Mouse (Mus musculus) heart, embryonic 14.5 days (tissue): ENCODE data around the gene Sycp2. TPM values are rescaled to one million over a fixed set of nuclear protein-coding genes. Genes with fewer than 3 reads are reported as not detected.
A peak's percentile ranks its signal among the peaks of the same experiment; 100 is the strongest.

Experiments used
- ATAC-seq: fragments of 200-750 bp; cut with Nextera tagmentation; 2 replicates; pipeline ENCODE4 v1.8.0; 2017; ENCODE audit warnings: low read depth, moderate TSS enrichment; ENCODE audit not compliant: insufficient number of reproducible peaks, insufficient read depth, low FRiP score
- H3K27ac ChIP-seq, 2 experiments: fragments of 200-500 bp in 1 of 2; fragments of 300-500 bp in 1 of 2; sonication (generic) in 1 of 2; replicated peaks in 1 of 2; 2 replicates each; pipeline ENCODE4 v1.5.1; 2012 to 2014; ENCODE audit warnings: low read depth in 2 of 2, low read length in 2 of 2, control low read depth in 1 of 2, mild to moderate bottlenecking in 1 of 2, mixed read lengths in 1 of 2; ENCODE audit not compliant: control insufficient read depth in 1 of 2, insufficient read depth in 1 of 2
- H3K27me3 ChIP-seq: fragments of 300-500 bp; sonication (generic); 2 replicates; pipeline ENCODE4 v1.6.1; 2014; ENCODE audit warnings: mild to moderate bottlenecking, low read length, control low read depth; ENCODE audit not compliant: control insufficient read depth, insufficient read depth
- H3K36me3 ChIP-seq: fragments of 300-500 bp; sonication (generic); 2 replicates; pipeline ENCODE4 v1.6.1; 2014; ENCODE audit warnings: mild to moderate bottlenecking, control low read depth, low read length, mixed read lengths; ENCODE audit not compliant: control insufficient read depth, insufficient read depth
- H3K4me1 ChIP-seq, 2 experiments: fragments of 200-500 bp in 1 of 2; fragments of 300-500 bp in 1 of 2; sonication (generic) in 1 of 2; 2 replicates each; pipeline ENCODE4 v1.6.1; 2012 to 2014; ENCODE audit warnings: low read length in 2 of 2, control low read depth in 1 of 2, mixed read lengths in 1 of 2; ENCODE audit not compliant: control insufficient read depth in 2 of 2, insufficient read depth in 2 of 2
- H3K4me2 ChIP-seq: fragments of 300-500 bp; sonication (generic); 2 replicates; pipeline ENCODE4 v1.6.1; 2014; ENCODE audit warnings: mild to moderate bottlenecking, low read length
- H3K4me3 ChIP-seq, 2 experiments: fragments of 200-500 bp in 1 of 2; fragments of 300-500 bp in 1 of 2; sonication (generic) in 1 of 2; 2 replicates each; pipeline ENCODE4 v1.5.1; 2012 to 2014; ENCODE audit warnings: low read length in 2 of 2, mild to moderate bottlenecking in 2 of 2, control low read depth in 1 of 2, low read depth in 1 of 2, moderate library complexity in 1 of 2; ENCODE audit not compliant: control insufficient read depth in 1 of 2, insufficient read depth in 1 of 2
- H3K9ac ChIP-seq: fragments of 300-500 bp; sonication (generic); 2 replicates; pipeline ENCODE4 v1.6.1; 2014; ENCODE audit warnings: mild to moderate bottlenecking, low read length
- H3K9me3 ChIP-seq: fragments of 300-500 bp; sonication (generic); 2 replicates; pipeline ENCODE4 v1.6.1; 2016; ENCODE audit warnings: low read length, control low read depth; ENCODE audit not compliant: control insufficient read depth
- WGBS: fragments of 180-500 bp; shearing (Covaris S2); extraction: QIAGEN DNeasy Blood & Tissue Kit; methylation state at CpG from one replicate; pipeline ENCODE4 v1.1.7; 2014; 5-methylcytosine and 5-hydroxymethylcytosine counted together
- polyA plus RNA-seq: library from polyadenylated mRNA; unstranded; fragments of >200 nt; fragmentation: Nextera tagmentation; extraction: Ambion mirVana; gene quantifications from 2 replicates; pipeline ENCODE4 v1.2.1, GENCODE M21; 2014

The Sycp2 gene
- polyA plus RNA-seq, 1 experiment from 2014 or later, result 0.46 TPM

- peak overlapping the region; percentile 54 for H3K9ac ChIP-seq
- 0 out of 2 replicates have a peak, but pooled peaks cover 3% of the 10 kb centered on the region for H3K9me3 ChIP-seq
- peaks cover 11 to 32% of the 10 kb centered on the region in 2 experiments for H3K4me1 ChIP-seq
- H3K27ac ChIP-seq, result peak overlapping the region; percentile 68 to 87
- H3K4me3 ChIP-seq, result no peak overlapping the region
- H3K4me2 ChIP-seq, result peak overlapping the region; percentile 37
- 16% methylated on average over 2 of the region's 3 CpGs for WGBS
- ATAC-seq, result peak; percentile 33; the same call in 1 of the 2 replicates
- H3K36me3 ChIP-seq, result peaks cover 37% of the 10 kb centered on the region
- no peaks in the 10 kb centered on the region for H3K27me3 ChIP-seq
These were observed 14.7 kb upstream of the Sycp2 start for GRCm38 (mm10) chr2:178422186-178422585.

DNA sequence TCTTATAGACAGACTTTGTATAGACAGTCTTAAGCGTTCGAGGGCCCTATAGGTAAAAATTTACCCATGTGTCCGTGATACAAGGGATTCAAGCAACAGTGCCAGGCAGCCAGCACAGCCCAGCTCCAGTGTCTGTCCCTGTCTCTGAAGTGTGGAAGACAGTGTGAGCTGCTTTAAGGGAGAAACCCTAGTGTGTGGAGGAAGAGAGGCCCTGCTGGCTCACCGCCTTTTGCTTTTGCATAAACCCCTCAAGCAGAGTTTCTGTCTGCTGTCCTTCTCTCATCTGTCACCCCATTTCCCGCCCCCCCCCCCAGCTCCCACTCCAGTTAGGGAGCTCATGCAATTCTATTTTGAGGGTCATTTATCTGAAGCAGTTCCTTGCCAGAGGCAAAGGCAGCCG is 14.1 kb upstream of the Sycp2 start:
- H3K4me3 ChIP-seq, result no peak overlapping the region
- no peak for ATAC-seq
- 0 out of 2 replicates have a peak, but pooled peaks cover 3% of the 10 kb centered on the region for H3K9me3 ChIP-seq
- H3K9ac ChIP-seq, result peak overlapping the region; percentile 54
- H3K36me3 ChIP-seq, result peaks cover 37% of the 10 kb centered on the region
- H3K27ac ChIP-seq, result peak overlapping the region; percentile 84 to 87
- WGBS, result 16% methylated on average over 6 of the region's 6 CpGs
- H3K4me1 ChIP-seq, result peaks cover 11 to 38% of the 10 kb centered on the region in 2 experiments
- H3K27me3 ChIP-seq, result no peaks in the 10 kb centered on the region
- H3K4me2 ChIP-seq, result peak overlapping the region; percentile 37

- WGBS, result 51% methylated on average over 9 of the region's 9 CpGs
- peaks cover 37% of the 10 kb centered on the region for H3K36me3 ChIP-seq
- H3K27me3 ChIP-seq, result no peaks in the 10 kb centered on the region
- no peak overlapping the region for H3K4me2 ChIP-seq
- H3K9ac ChIP-seq, result no peak overlapping the region
- 0 out of 2 replicates have a peak, but pooled peaks cover 3% of the 10 kb centered on the region for H3K9me3 ChIP-seq
- peak overlapping the region in 1 of 2 experiments; percentile 44; a peak in 2 of 4 replicates for H3K27ac ChIP-seq
- peaks cover 17 to 46% of the 10 kb centered on the region in 2 experiments for H3K4me1 ChIP-seq
- no peak overlapping the region for H3K4me3 ChIP-seq
- no peak for ATAC-seq
These were observed 13.1 kb upstream of the Sycp2 start for GRCm38 (mm10) chr2:178420576-178420975.

DNA sequence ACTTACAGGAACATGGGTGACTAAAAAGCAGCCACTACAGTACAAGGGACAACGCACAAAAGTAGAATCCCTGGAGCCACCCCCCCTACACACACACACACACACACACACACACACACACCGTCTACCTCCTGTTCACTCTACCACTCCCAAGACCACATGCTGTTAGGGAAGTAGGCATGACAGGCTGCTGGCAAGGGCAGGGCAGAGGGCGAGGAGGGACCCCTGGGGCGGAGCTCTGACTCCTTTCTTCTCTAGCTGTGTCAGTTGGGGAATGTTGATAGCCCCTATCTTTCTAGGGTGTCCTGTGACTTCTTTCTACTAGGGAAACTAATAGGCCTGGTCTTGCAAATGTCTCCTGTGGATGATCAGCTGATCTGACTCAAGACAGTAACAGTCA is 9.5 kb upstream of the Sycp2 start:
- no peak overlapping the region for H3K4me2 ChIP-seq
- ATAC-seq, result no peak
- 0 out of 2 replicates have a peak, but pooled peaks cover 3% of the 10 kb centered on the region for H3K9me3 ChIP-seq
- peaks cover 34% of the 10 kb centered on the region for H3K36me3 ChIP-seq
- H3K27me3 ChIP-seq, result no peaks in the 10 kb centered on the region
- no peak overlapping the region for H3K4me3 ChIP-seq
- no peak overlapping the region for H3K9ac ChIP-seq
- H3K27ac ChIP-seq, result no peak overlapping the region
- WGBS, result 40% methylated on average over 4 of the region's 4 CpGs
- peaks cover 27 to 51% of the 10 kb centered on the region in 2 experiments for H3K4me1 ChIP-seq

- peak overlapping the region; percentile 41 for H3K9ac ChIP-seq
- peaks cover 28 to 51% of the 10 kb centered on the region in 2 experiments for H3K4me1 ChIP-seq
- H3K27me3 ChIP-seq, result no peaks in the 10 kb centered on the region
- H3K36me3 ChIP-seq, result peaks cover 34% of the 10 kb centered on the region
- ATAC-seq, result no peak
- WGBS, result 31% methylated on average over 13 of the region's 13 CpGs
- H3K4me2 ChIP-seq, result peak overlapping the region; percentile 44
- H3K4me3 ChIP-seq, result no peak overlapping the region
- peak overlapping the region in 1 of 2 experiments; percentile 28; a peak in 2 of 4 replicates for H3K27ac ChIP-seq
- 0 out of 2 replicates have a peak, but pooled peaks cover 3% of the 10 kb centered on the region for H3K9me3 ChIP-seq
These were observed 8.9 kb upstream of the Sycp2 start for GRCm38 (mm10) chr2:178416427-178416826.

DNA sequence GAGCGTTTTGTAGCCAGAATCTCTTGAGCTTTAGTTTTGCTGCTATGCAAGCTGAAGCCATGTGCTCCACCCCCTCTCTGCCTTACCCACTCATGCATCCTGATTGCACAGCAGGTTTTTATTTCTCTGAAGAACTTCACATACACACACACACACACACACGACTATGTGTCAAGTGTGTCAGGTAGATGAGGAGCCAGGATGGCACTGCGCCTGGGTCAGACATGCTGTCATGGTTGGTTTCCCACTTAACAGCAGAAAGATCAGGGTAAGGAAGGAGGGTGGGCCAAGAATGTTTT is 7.6 kb upstream of the Sycp2 start:
- Histone ChIP-seq H3K4me1 (peaks cover 22 to 51% of the 10 kb centered on the region in 2 experiments), H3K4me2 (peak overlapping the region; percentile 99), H3K4me3 (peak overlapping the region; percentile 63 to 68), H3K9ac (peak overlapping the region; percentile 82), H3K27me3 (no peaks in the 10 kb centered on the region), H3K9me3 (0 out of 2 replicates have a peak, but pooled peaks cover 3% of the 10 kb centered on the region), H3K36me3 (peaks cover 23% of the 10 kb centered on the region), H3K27ac (peak overlapping the region; percentile 29 to 90; a peak in 2 of 4 replicates)
- ATAC-seq, result no peak
- 31% methylated on average over 3 of the region's 3 CpGs for WGBS

DNA sequence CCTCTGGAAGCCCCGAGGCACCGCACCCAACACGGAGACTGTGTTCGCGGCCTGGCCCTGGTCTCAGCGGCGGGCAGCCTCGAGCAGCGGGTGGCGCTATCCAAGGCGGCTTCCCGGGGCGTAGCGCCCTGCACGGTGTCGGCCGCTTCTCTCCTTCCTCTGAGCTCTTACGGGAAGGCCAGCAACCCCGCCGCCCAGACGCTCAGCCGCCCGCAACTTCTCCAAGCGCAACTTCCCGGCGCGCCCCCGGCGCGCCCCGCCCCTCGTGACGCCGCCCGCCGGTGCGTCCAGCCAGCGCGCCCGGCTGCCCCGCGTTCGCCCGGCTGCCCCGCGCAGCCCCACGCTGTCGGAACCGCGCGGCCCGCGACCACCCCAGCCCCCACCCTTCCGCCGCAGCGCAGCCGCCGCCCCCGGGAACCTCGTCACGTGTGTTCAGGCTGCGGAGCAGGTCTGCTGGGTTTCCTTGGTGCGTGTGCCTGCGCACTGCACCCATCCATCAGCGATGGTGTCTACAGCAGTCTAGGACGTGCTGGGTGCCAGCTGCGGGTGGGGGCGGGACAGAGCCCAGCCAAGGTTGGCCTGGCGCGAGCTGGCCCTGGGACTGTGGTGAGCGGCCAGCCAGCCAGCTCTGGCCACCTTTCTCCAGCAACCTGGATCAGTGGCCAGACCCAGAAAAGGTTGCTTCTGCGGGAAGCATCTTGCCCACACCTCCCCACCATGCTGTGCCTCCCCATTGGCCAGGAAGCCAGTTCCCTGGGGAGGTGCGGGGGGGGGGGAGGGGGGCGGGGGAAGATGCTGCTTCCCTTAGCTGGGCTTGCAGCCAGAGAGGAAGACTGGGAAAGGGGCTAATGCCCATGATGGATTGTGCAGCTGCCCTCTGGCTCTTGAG is 7.0 kb upstream of the Sycp2 start, which contains the start of the genes Ppp1r3d and Fam217b:
Gene Ppp1r3d (minus strand): TSS at position 212 of the 889 bp plus-strand sequence.
Gene Fam217b (plus strand): TSS at position 264 of the 889 bp plus-strand sequence.
- Histone ChIP-seq H3K4me3 (peak within 1 kb of the TSS; percentile 63 to 68), H3K4me1 (peaks cover 22 to 57% of the 10 kb centered on the region in 2 experiments), H3K9me3 (0 out of 2 replicates have a peak, but pooled peaks cover 3% of the 10 kb centered on the region), H3K36me3 (peaks cover 20% of the 10 kb centered on the region), H3K27ac (peak within 1 kb of the TSS; percentile 80 to 90), H3K4me2 (peak within 1 kb of the TSS; percentile 99), H3K9ac (peak within 1 kb of the TSS; percentile 82), H3K27me3 (no peaks in the 10 kb centered on the region)
- peak; percentile 72 for ATAC-seq
- WGBS, result 0% methylated on average over 66 of the region's 74 CpGs
